Mouse (Mus musculus): ENCODE measurements around the gene Gstp1. TPM values are rescaled to one million over a fixed set of nuclear protein-coding genes. Genes with fewer than 3 reads are reported as not detected.

Gene Gstp1
- polyA plus RNA-seq, 1 experiment from 2014 or later: 483 TPM

- Histone ChIP-seq H3K27ac (replicated peaks; ENCODE audit: low read depth, low read length) (no peak overlapping the region), H3K27me3 (replicated peaks; ENCODE audit: control insufficient read depth, insufficient read depth, low read length) (no peaks in the 10 kb centered on the region), H3K4me1 (ENCODE audit: control insufficient read depth, insufficient read depth, low read length) (no peaks in the 10 kb centered on the region), H3K4me3 (ENCODE audit: low read depth, low read length) (no peak overlapping the region), H3K9me3 (ENCODE audit: control insufficient read depth, low read length) (no peaks in the 10 kb centered on the region), H3K9ac (ENCODE audit: low read depth, low read length) (no peak overlapping the region), H3K4me2 (ENCODE audit: low read depth, low read length) (no peak overlapping the region), H3K36me3 (ENCODE audit: control insufficient read depth, insufficient read depth, low read length) (no peaks in the 10 kb centered on the region)
- ATAC-seq (ENCODE audit: low read depth): no peak
- WGBS: 78% methylated on average over 13 of the region's 13 CpGs
- DNase-seq (ENCODE audit: low spot score): no peak
Measured at GRCm38 (mm10) chr19:4057389-4057788, 19.6 kb upstream of the Gstp1 start.

GRCm38 (mm10) chr19:4056727-4057126, 18.9 kb upstream of the Gstp1 start:
- no peak for ATAC-seq (ENCODE audit: low read depth)
- 31% methylated on average over 4 of the region's 4 CpGs for WGBS
- Histone ChIP-seq H3K4me1 (ENCODE audit: control insufficient read depth, insufficient read depth, low read length) (no peaks in the 10 kb centered on the region), H3K36me3 (ENCODE audit: control insufficient read depth, insufficient read depth, low read length) (no peaks in the 10 kb centered on the region), H3K4me2 (ENCODE audit: low read depth, low read length) (no peak overlapping the region), H3K27me3 (replicated peaks; ENCODE audit: control insufficient read depth, insufficient read depth, low read length) (no peaks in the 10 kb centered on the region), H3K9me3 (ENCODE audit: control insufficient read depth, low read length) (no peaks in the 10 kb centered on the region), H3K27ac (replicated peaks; ENCODE audit: low read depth, low read length) (no peak overlapping the region), H3K4me3 (ENCODE audit: low read depth, low read length) (no peak overlapping the region), H3K9ac (ENCODE audit: low read depth, low read length) (no peak overlapping the region)
- DNase-seq (ENCODE audit: low spot score): no peak

- H3K9ac ChIP-seq (ENCODE audit: low read depth, low read length): no peak overlapping the region
- no peak overlapping the region for H3K27ac ChIP-seq (replicated peaks; ENCODE audit: low read depth, low read length)
- H3K4me2 ChIP-seq (ENCODE audit: low read depth, low read length): no peak overlapping the region
- H3K4me1 ChIP-seq (ENCODE audit: control insufficient read depth, insufficient read depth, low read length): no peaks in the 10 kb centered on the region
- no peaks in the 10 kb centered on the region for H3K9me3 ChIP-seq (ENCODE audit: control insufficient read depth, low read length)
- ATAC-seq (ENCODE audit: low read depth) (no peak), DNase-seq (ENCODE audit: low spot score) (peak; percentile 31)
- H3K36me3 ChIP-seq (ENCODE audit: control insufficient read depth, insufficient read depth, low read length): no peaks in the 10 kb centered on the region
- H3K4me3 ChIP-seq (ENCODE audit: low read depth, low read length): no peak overlapping the region
- 44% methylated on average over 15 of the region's 15 CpGs for WGBS
- H3K27me3 ChIP-seq (replicated peaks; ENCODE audit: control insufficient read depth, insufficient read depth, low read length): no peaks in the 10 kb centered on the region
Measured at GRCm38 (mm10) chr19:4055947-4056693, 18.3 kb upstream of the Gstp1 start.

GRCm38 (mm10) chr19:4055216-4055946, 17.6 kb upstream of the Gstp1 start:
- Histone ChIP-seq H3K27me3 (replicated peaks; ENCODE audit: control insufficient read depth, insufficient read depth, low read length) (no peaks in the 10 kb centered on the region), H3K9me3 (ENCODE audit: control insufficient read depth, low read length) (no peaks in the 10 kb centered on the region), H3K4me1 (ENCODE audit: control insufficient read depth, insufficient read depth, low read length) (no peaks in the 10 kb centered on the region), H3K27ac (replicated peaks; ENCODE audit: low read depth, low read length) (no peak overlapping the region), H3K9ac (ENCODE audit: low read depth, low read length) (no peak overlapping the region), H3K4me2 (ENCODE audit: low read depth, low read length) (no peak overlapping the region), H3K4me3 (ENCODE audit: low read depth, low read length) (no peak overlapping the region), H3K36me3 (ENCODE audit: control insufficient read depth, insufficient read depth, low read length) (no peaks in the 10 kb centered on the region)
- WGBS: 73% methylated on average over 8 of the region's 8 CpGs
- DNase-seq (ENCODE audit: low spot score) (no peak), ATAC-seq (ENCODE audit: low read depth) (no peak)

- Histone ChIP-seq H3K9me3 (ENCODE audit: control insufficient read depth, low read length) (no peaks in the 10 kb centered on the region), H3K27me3 (replicated peaks; ENCODE audit: control insufficient read depth, insufficient read depth, low read length) (no peaks in the 10 kb centered on the region), H3K36me3 (ENCODE audit: control insufficient read depth, insufficient read depth, low read length) (no peaks in the 10 kb centered on the region), H3K4me1 (ENCODE audit: control insufficient read depth, insufficient read depth, low read length) (no peaks in the 10 kb centered on the region), H3K4me3 (ENCODE audit: low read depth, low read length) (no peak overlapping the region), H3K4me2 (ENCODE audit: low read depth, low read length) (no peak overlapping the region), H3K9ac (ENCODE audit: low read depth, low read length) (no peak overlapping the region), H3K27ac (replicated peaks; ENCODE audit: low read depth, low read length) (no peak overlapping the region)
- ATAC-seq (ENCODE audit: low read depth) (no peak), DNase-seq (ENCODE audit: low spot score) (no peak)
- WGBS: 87% methylated on average over 5 of the region's 5 CpGs
Measured at GRCm38 (mm10) chr19:4054613-4055012, 16.8 kb upstream of the Gstp1 start.

- 62% methylated on average over 5 of the region's 5 CpGs for WGBS
- Histone ChIP-seq H3K4me1 (ENCODE audit: control insufficient read depth, insufficient read depth, low read length) (no peaks in the 10 kb centered on the region), H3K27me3 (replicated peaks; ENCODE audit: control insufficient read depth, insufficient read depth, low read length) (no peaks in the 10 kb centered on the region), H3K9me3 (ENCODE audit: control insufficient read depth, low read length) (no peaks in the 10 kb centered on the region), H3K9ac (ENCODE audit: low read depth, low read length) (no peak overlapping the region), H3K4me3 (ENCODE audit: low read depth, low read length) (no peak overlapping the region), H3K4me2 (ENCODE audit: low read depth, low read length) (no peak overlapping the region), H3K36me3 (ENCODE audit: control insufficient read depth, insufficient read depth, low read length) (no peaks in the 10 kb centered on the region), H3K27ac (replicated peaks; ENCODE audit: low read depth, low read length) (no peak overlapping the region)
- ATAC-seq (ENCODE audit: low read depth) (no peak), DNase-seq (ENCODE audit: low spot score) (no peak)
Measured at GRCm38 (mm10) chr19:4052516-4053030, 14.8 kb upstream of the Gstp1 start.

GRCm38 (mm10) chr19:4051741-4052515, 14.1 kb upstream of the Gstp1 start:
- H3K27me3 ChIP-seq (replicated peaks; ENCODE audit: control insufficient read depth, insufficient read depth, low read length): no peaks in the 10 kb centered on the region
- no peak overlapping the region for H3K4me3 ChIP-seq (ENCODE audit: low read depth, low read length)
- H3K27ac ChIP-seq (replicated peaks; ENCODE audit: low read depth, low read length): no peak overlapping the region
- ATAC-seq (ENCODE audit: low read depth) (no peak), DNase-seq (ENCODE audit: low spot score) (peak; percentile 35)
- H3K9ac ChIP-seq (ENCODE audit: low read depth, low read length): no peak overlapping the region; the same call in 1 of the 2 replicates
- H3K4me2 ChIP-seq (ENCODE audit: low read depth, low read length): no peak overlapping the region
- no peaks in the 10 kb centered on the region for H3K36me3 ChIP-seq (ENCODE audit: control insufficient read depth, insufficient read depth, low read length)
- no peaks in the 10 kb centered on the region for H3K4me1 ChIP-seq (ENCODE audit: control insufficient read depth, insufficient read depth, low read length)
- WGBS: 50% methylated on average over 10 of the region's 10 CpGs
- H3K9me3 ChIP-seq (ENCODE audit: control insufficient read depth, low read length): no peaks in the 10 kb centered on the region

GRCm38 (mm10) chr19:4051016-4051415, 13.2 kb upstream of the Gstp1 start:
- 92% methylated on average over 5 of the region's 5 CpGs for WGBS
- Histone ChIP-seq H3K4me2 (ENCODE audit: low read depth, low read length) (no peak overlapping the region), H3K4me1 (ENCODE audit: control insufficient read depth, insufficient read depth, low read length) (no peaks in the 10 kb centered on the region; the same call in 1 of the 2 replicates), H3K9ac (ENCODE audit: low read depth, low read length) (no peak overlapping the region), H3K27ac (replicated peaks; ENCODE audit: low read depth, low read length) (no peak overlapping the region), H3K9me3 (ENCODE audit: control insufficient read depth, low read length) (no peaks in the 10 kb centered on the region), H3K27me3 (replicated peaks; ENCODE audit: control insufficient read depth, insufficient read depth, low read length) (no peaks in the 10 kb centered on the region), H3K4me3 (ENCODE audit: low read depth, low read length) (no peak overlapping the region), H3K36me3 (ENCODE audit: control insufficient read depth, insufficient read depth, low read length) (no peaks in the 10 kb centered on the region)
- ATAC-seq (ENCODE audit: low read depth) (no peak), DNase-seq (ENCODE audit: low spot score) (no peak)

Measured in embryonic facial prominence, embryonic 14.5 days (tissue).